In genomic region chr2:25978997-25979396, GRCm38 (mm10) we compare ENCODE assay signal across 25 mouse cellular contexts. TPM values are rescaled to one million over a fixed set of nuclear protein-coding genes. Genes with fewer than 3 reads are reported as not detected.
DNase-seq lines count a peak whose midpoint lies in the region; ATAC-seq and TF ChIP-seq lines count a peak whose summit lies in the region.
"Had no signal": no experiment of that assay in that cellular context is flagged by ENCODE, and none has a peak within 500 bp of the region (broad histone marks: within the 10 kb centered on the region; RNA-seq: fewer than 3 reads in every experiment).

No protein-coding gene starts in this region.

- TF ChIP-seq POLR2A in heart, adult 2 months (IDR thresholded peaks at IDR 0.05; ENCODE audit: insufficient read depth, low read depth, low read length) = no peak
- TF ChIP-seq POLR2A in liver, adult 2 months (IDR thresholded peaks at IDR 0.05; ENCODE audit: extremely low read depth, insufficient read depth, low read length) = no peak

- H3K4me2 ChIP-seq in liver, embryonic 12.5 days = no peak overlapping the region
- H3K4me2 ChIP-seq: forebrain, embryonic 12.5 days; intestine, embryonic 15.5 days; limb, embryonic 15.5 days had no signal

- no peak for TF ChIP-seq CTCF in heart, adult 2 months (IDR thresholded peaks at IDR 0.05)
- no peak for TF ChIP-seq CTCF in liver, adult 2 months (IDR thresholded peaks at IDR 0.05; ENCODE audit: low read depth, low read length)

- peak overlapping the region; percentile 18 for H3K27ac ChIP-seq in heart, adult 2 months
- 0 out of 2 replicates have a peak overlapping the region, but pooled peaks have one; percentile 2 for H3K27ac ChIP-seq in liver, adult 2 months (replicated peaks; ENCODE audit: insufficient read depth, low read depth, low read length)
- H3K27ac ChIP-seq in liver, embryonic 12.5 days = no peak overlapping the region; the same call in 1 of the 2 replicates
- H3K27ac ChIP-seq: forebrain, embryonic 12.5 days; hindbrain, embryonic 15.5 days; intestine, embryonic 15.5 days; limb, embryonic 15.5 days; midbrain, embryonic 13.5 days; neural tube, embryonic 12.5 days; stomach, postnatal 0 days had no signal

- intact Hi-C loops in heart, adult 2 months (cut with DNase I) = no loop called here
- intact Hi-C loops in heart, postnatal 36 days (cut with DNase I) = no loop called here

- peaks cover 2% of the 10 kb centered on the region for H3K79me2 ChIP-seq in heart, adult 2 months (replicated peaks; ENCODE audit: control insufficient read depth, insufficient read depth, low read length)
- peaks cover 21% of the 10 kb centered on the region; the same call in 1 of the 2 replicates for H3K79me2 ChIP-seq in liver, adult 2 months (ENCODE audit: control insufficient read depth, insufficient read depth, low read length)

- H3K36me3 ChIP-seq in heart, adult 2 months (ENCODE audit: control insufficient read depth, insufficient read depth, low read length) = peaks cover 6% of the 10 kb centered on the region
- no peaks in the 10 kb centered on the region for H3K36me3 ChIP-seq in liver, adult 2 months (ENCODE audit: control insufficient read depth, insufficient read depth, low read length)
- peaks cover 8% of the 10 kb centered on the region; the same call in 1 of the 2 replicates for H3K36me3 ChIP-seq in liver, embryonic 12.5 days
- H3K36me3 ChIP-seq: hindbrain, embryonic 15.5 days; intestine, embryonic 15.5 days; limb, embryonic 15.5 days; midbrain, embryonic 13.5 days had no signal

- no peaks in the 10 kb centered on the region for H3K9me3 ChIP-seq in liver, embryonic 12.5 days (replicated peaks)
- H3K9me3 ChIP-seq: forebrain, embryonic 12.5 days; G1E; hindbrain, embryonic 15.5 days; intestine, embryonic 15.5 days; limb, embryonic 15.5 days; midbrain, embryonic 13.5 days; neural tube, embryonic 12.5 days had no signal

- H3K4me3 ChIP-seq in heart, adult 2 months = no peak overlapping the region
- H3K4me3 ChIP-seq in liver, adult 2 months (ENCODE audit: insufficient read depth, low read depth, low read length) = no peak overlapping the region
- H3K4me3 ChIP-seq in liver, embryonic 12.5 days = no peak overlapping the region
- H3K4me3 ChIP-seq: forebrain, embryonic 12.5 days; hindbrain, embryonic 15.5 days; intestine, embryonic 15.5 days; limb, embryonic 15.5 days; midbrain, embryonic 13.5 days; neural tube, embryonic 12.5 days had no signal

- 64% methylated on average over 4 of the region's 4 CpGs for WGBS in heart, adult 2 months
- 49% methylated on average over 4 of the region's 4 CpGs for WGBS in liver, adult 2 months
- WGBS in liver, embryonic 12.5 days (ENCODE audit: insufficient replicate concordance) = 57% methylated on average over 4 of the region's 4 CpGs

- no peak for TF ChIP-seq EP300 in heart, adult 2 months (IDR thresholded peaks at IDR 0.05; ENCODE audit: insufficient read depth, low read depth, low read length)

- H3K4me1 ChIP-seq in heart, adult 2 months (ENCODE audit: control insufficient read depth, insufficient read depth, low read length) = peaks cover 5% of the 10 kb centered on the region
- peaks cover 5% of the 10 kb centered on the region; the same call in 1 of the 2 replicates for H3K4me1 ChIP-seq in liver, adult 2 months (ENCODE audit: control insufficient read depth, insufficient read depth, low read length)
- H3K4me1 ChIP-seq in liver, embryonic 12.5 days = peaks cover 71% of the 10 kb centered on the region

- H3K9ac ChIP-seq in heart, adult 2 months (ENCODE audit: low read depth, low read length) = no peak overlapping the region
- no peak overlapping the region for H3K9ac ChIP-seq in liver, adult 2 months (ENCODE audit: low read depth, low read length)
- no peak overlapping the region for H3K9ac ChIP-seq in liver, embryonic 12.5 days
- H3K9ac ChIP-seq: forebrain, embryonic 12.5 days; hindbrain, embryonic 15.5 days; intestine, embryonic 15.5 days; limb, embryonic 15.5 days; midbrain, embryonic 13.5 days; neural tube, embryonic 12.5 days had no signal

- DNase-seq in adrenal gland, adult (ENCODE audit: inconsistent age in 2 of 2, low spot score in 1 of 2) = peak; percentile 61 to 82
- DNase-seq in adrenal gland, postnatal 25 days = no peak
- DNase-seq in heart, adult 2 months = no peak
- no peak for DNase-seq in heart, postnatal 36 days
- DNase-seq in liver, adult 2 months (ENCODE audit: extremely low read depth, low read depth, low spot score) = no peak
- DNase-seq in adrenal gland, postnatal 36 days = peak; percentile 22 to 37
- no peak for DNase-seq in gastrocnemius, adult 8-10 months (ENCODE audit: low spot score in 2 of 2)
- DNase-seq: cerebellum, adult 11 months; cerebellum, postnatal 25 days; embryo, embryonic 11 days; gastrocnemius, postnatal 14 days; layer of hippocampus, postnatal 36 days; right cerebral cortex, postnatal 4 days; thymus, postnatal 14 days had no signal

- no peak for ATAC-seq in liver, embryonic 12.5 days
- ATAC-seq: activated CD4-positive, CD25-positive, alpha-beta regulatory T cell, adult 4 months; CD4-positive, CD25-positive, alpha-beta regulatory T cell, adult 4 months; intestine, embryonic 15.5 days; midbrain, embryonic 13.5 days had no signal

- H3K27me3 ChIP-seq in heart, adult 2 months (ENCODE audit: control insufficient read depth, insufficient read depth, low read length) = no peaks in the 10 kb centered on the region
- no peaks in the 10 kb centered on the region for H3K27me3 ChIP-seq in liver, adult 2 months (ENCODE audit: control insufficient read depth, insufficient read depth, low read length)
- 0 out of 2 replicates have a peak, but pooled peaks cover 1% of the 10 kb centered on the region for H3K27me3 ChIP-seq in liver, embryonic 12.5 days (replicated peaks)
- H3K27me3 ChIP-seq: forebrain, embryonic 12.5 days; hindbrain, embryonic 15.5 days; intestine, embryonic 15.5 days; limb, embryonic 15.5 days; midbrain, embryonic 13.5 days; neural tube, embryonic 12.5 days had no signal

RNA-seq across cellular contexts. Expression of gene Camsap1, which starts 4.1 kb away (rescaled TPM):
- 30.2 and 37.1 TPM in 2 replicates for total RNA-seq in adrenal gland, postnatal 25 days (2021)
- total RNA-seq in heart, adult 2 months (2021) = 10 to 100 TPM; 38.9 to 45.1 TPM
- 7.4 and 13.5 TPM in 2 replicates for polyA plus RNA-seq in heart, adult 2 months (2012; rRNA removed)
- total RNA-seq in heart, postnatal 36 days (2021) = 10 to 100 TPM; 37.9 to 46.2 TPM
- total RNA-seq in liver, adult 2 months (2014; rRNA removed) = 5.4 and 9.0 TPM in 2 replicates
- 2.4 and 2.5 TPM in 2 replicates for polyA plus RNA-seq in liver, adult 2 months (2012; rRNA removed)
- polyA plus RNA-seq in liver, embryonic 12.5 days (2016; fragmentation: Nextera tagmentation; extraction: Ambion mirVana) = 13.0 and 13.5 TPM in 2 replicates
- total RNA-seq in adrenal gland, postnatal 36 days (2021) = 10 to 100 TPM; 38.3 to 49.3 TPM
- total RNA-seq in gastrocnemius, adult 8-10 months (2022) = 10 to 100 TPM; 49.2 to 59.3 (median 51.8) TPM

RNA-seq across cellular contexts. Expression of gene Ubac1, which starts 42.5 kb away (rescaled TPM):
- 36.5 and 40.0 TPM in 2 replicates for total RNA-seq in adrenal gland, postnatal 25 days (2021)
- total RNA-seq in heart, adult 2 months (2021) = 10 to 100 TPM; 86.3 to 92.0 TPM
- polyA plus RNA-seq in heart, adult 2 months (2012; rRNA removed) = 116 and 139 TPM in 2 replicates
- total RNA-seq in heart, postnatal 36 days (2021) = 10 to 100 TPM; 84.8 to 97.5 TPM
- 25.4 and 28.4 TPM in 2 replicates for total RNA-seq in liver, adult 2 months (2014; rRNA removed)
- 22.4 and 23.9 TPM in 2 replicates for polyA plus RNA-seq in liver, adult 2 months (2012; rRNA removed)
- polyA plus RNA-seq in liver, embryonic 12.5 days (2016; fragmentation: Nextera tagmentation; extraction: Ambion mirVana) = 487 and 506 TPM in 2 replicates
- 10 to 100 TPM; 38.1 to 38.8 TPM for total RNA-seq in adrenal gland, postnatal 36 days (2021)
- total RNA-seq in gastrocnemius, adult 8-10 months (2022) = 100 to 1,000 TPM; 223 to 283 (median 240) TPM

Comparison
In these comparisons a context has a peak if more than half of its experiments do, and no peak if none do; other contexts are left out.
1. DNase-seq: peak in adrenal gland, adult (2 of 2) and adrenal gland, postnatal 36 days (2 of 2); none in adrenal gland, postnatal 25 days (single experiment), heart, adult 2 months (0 of 2), heart, postnatal 36 days (0 of 2), liver, adult 2 months (single experiment) and gastrocnemius, adult 8-10 months (0 of 2).